Mouse (Mus musculus): ENCODE measurements at regions not wholly inside any gene's neighbourhood (a gene's known extent, or its start where the extent isn't known, plus 50 kb on each side); places are given as distances from the start of the nearest gene placed in this dataset.

DNA sequence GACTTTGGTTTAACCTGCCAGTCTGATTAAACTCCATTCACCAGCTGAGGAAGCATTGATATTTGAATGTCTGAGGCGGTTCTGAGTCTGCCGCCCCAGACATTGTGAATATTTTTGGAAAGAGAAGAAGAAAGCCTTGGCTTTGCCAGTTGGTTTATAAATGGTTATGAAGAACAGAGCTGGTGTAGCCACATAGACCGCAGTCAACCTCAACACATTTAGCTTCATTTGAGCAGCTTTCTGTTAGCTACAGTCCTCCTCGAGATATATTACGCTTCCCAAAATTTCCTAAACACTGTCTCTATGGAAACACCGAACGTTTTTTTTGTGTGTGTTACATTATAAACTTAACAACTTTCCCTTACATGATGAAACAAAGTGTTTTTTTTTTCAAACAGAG is 688.7 kb downstream of the Cdh11 start:
- no peak for TF ChIP-seq CTCF (IDR thresholded peaks at IDR 0.05; ENCODE audit: borderline replicate concordance, extremely low read depth, insufficient read depth, insufficient read length)
- TF ChIP-seq POLR2A (IDR thresholded peaks at IDR 0.05; ENCODE audit: borderline replicate concordance, extremely low read depth, insufficient read depth, insufficient read length, poor library complexity, severe bottlenecking), result no peak
